Mouse (Mus musculus) forebrain, postnatal 0 days (tissue): ENCODE data around the gene Cdc37l1. TPM values are rescaled to one million over a fixed set of nuclear protein-coding genes. Genes with fewer than 3 reads are reported as not detected.

Experiments used
- ATAC-seq: fragments of 200-750 bp; cut with Nextera tagmentation; 2 replicates; pipeline ENCODE4 v1.8.0; 2017; ENCODE audit warnings: mild to moderate bottlenecking, moderate library complexity
- DNase-seq: peaks from one replicate; pipeline ENCODE4 v3.0.0-alpha.2; 2015
- H3K27ac ChIP-seq: fragments of 300-500 bp; sonication (generic); 2 replicates; pipeline ENCODE4 v1.5.1; 2014; ENCODE audit warnings: low read depth, mild to moderate bottlenecking, antibody characterized with exemption, low read length, moderate library complexity, mixed read lengths
- H3K27me3 ChIP-seq: fragments of 300-500 bp; sonication (generic); 2 replicates; pipeline ENCODE4 v1.6.1; 2014; ENCODE audit warnings: mild to moderate bottlenecking, low read length, mixed read lengths; ENCODE audit not compliant: insufficient read depth
- H3K36me3 ChIP-seq: fragments of 300-500 bp; sonication (generic); 2 replicates; pipeline ENCODE4 v1.6.1; 2014; ENCODE audit warnings: mild to moderate bottlenecking, moderate library complexity; ENCODE audit not compliant: insufficient read depth
- H3K4me1 ChIP-seq: fragments of 300-500 bp; sonication (generic); 2 replicates; pipeline ENCODE4 v1.6.1; 2014; ENCODE audit warnings: antibody characterized with exemption; ENCODE audit not compliant: insufficient read depth
- H3K4me2 ChIP-seq: fragments of 300-500 bp; sonication (generic); 2 replicates; pipeline ENCODE4 v1.6.1; 2014; ENCODE audit warnings: low read depth, mild to moderate bottlenecking, moderate library complexity
- H3K4me3 ChIP-seq: fragments of 300-500 bp; sonication (generic); 2 replicates; pipeline ENCODE4 v1.5.1; 2014; ENCODE audit warnings: low read depth, low read length, mixed read lengths
- H3K9ac ChIP-seq: fragments of 300-500 bp; sonication (generic); 2 replicates; pipeline ENCODE4 v1.6.1; 2014; ENCODE audit warnings: mild to moderate bottlenecking
- H3K9me3 ChIP-seq: fragments of 300-500 bp; sonication (generic); 2 replicates; pipeline ENCODE4 v1.6.1; 2016; ENCODE audit warnings: low read length
- CTCF ChIP-seq: sonication (generic); IDR thresholded peaks from 2 replicates; pipeline ENCODE4 v1.5.1; 2016; ENCODE audit warnings: antibody characterized with exemption, control low read depth, low read depth
- WGBS: fragments of 180-500 bp; shearing (Covaris S2); extraction: QIAGEN DNeasy Blood & Tissue Kit; methylation state at CpG from one replicate; pipeline ENCODE4 v1.1.7; 2014; 5-methylcytosine and 5-hydroxymethylcytosine counted together
- polyA plus RNA-seq: library from polyadenylated mRNA; unstranded; fragments of >200 nt; fragmentation: Nextera tagmentation; extraction: Ambion mirVana; gene quantifications from 2 replicates; pipeline ENCODE4 v1.2.1, GENCODE M21; 2015
- total RNA-seq: library from RNA; depleted of rRNA; stranded (reverse); fragments of >200 nt; gene quantifications from 2 replicates; pipeline ENCODE4 v1.2.3, GENCODE M21; 2014; rRNA removed

Cdc37l1 gene
- 57.8 and 78.9 TPM in 2 replicates for total RNA-seq
- 23.8 and 30.7 TPM in 2 replicates for polyA plus RNA-seq

- Histone ChIP-seq H3K4me3 (peak within 1 kb of the TSS; percentile 63), H3K4me2 (peak within 1 kb of the TSS; percentile 78), H3K36me3 (peaks cover 4% of the 10 kb centered on the region), H3K9ac (peak within 1 kb of the TSS; percentile 76), H3K4me1 (peaks cover 14% of the 10 kb centered on the region; the same call in 1 of the 2 replicates), H3K27me3 (no peaks in the 10 kb centered on the region), H3K27ac (peak within 1 kb of the TSS; percentile 79), H3K9me3 (no peaks in the 10 kb centered on the region)
- no peak for TF ChIP-seq CTCF
- peak; percentile 93 for DNase-seq
- WGBS: under 1% methylated on average over 36 of the region's 37 CpGs
- ATAC-seq: peak; percentile 95
Observed at GRCm38 (mm10) chr19:28990194-28990589, at the start of gene Cdc37l1. Gene Cdc37l1 (plus strand): TSS chr19:28990352.

- Histone ChIP-seq H3K4me2 (no peak overlapping the region), H3K27ac (no peak overlapping the region), H3K4me1 (no peaks in the 10 kb centered on the region), H3K27me3 (no peaks in the 10 kb centered on the region), H3K36me3 (no peaks in the 10 kb centered on the region), H3K9ac (no peak overlapping the region), H3K4me3 (no peak overlapping the region), H3K9me3 (no peaks in the 10 kb centered on the region)
- ATAC-seq: no peak
- no peak for TF ChIP-seq CTCF
- WGBS: 74% methylated on average over 4 of the region's 4 CpGs
- DNase-seq: no peak
Observed at GRCm38 (mm10) chr19:28941271-28941670, 48.9 kb upstream of the Cdc37l1 start.

- no peak for TF ChIP-seq CTCF
- ATAC-seq (no peak), DNase-seq (no peak)
Observed at GRCm38 (mm10) chr19:28946782-28947181, 43.4 kb upstream of the Cdc37l1 start.

GRCm38 (mm10) chr19:28947311-28947710 is 42.8 kb upstream of the Cdc37l1 start:
- ATAC-seq: no peak
- Histone ChIP-seq H3K9ac (no peak overlapping the region), H3K4me1 (no peaks in the 10 kb centered on the region), H3K27ac (no peak overlapping the region), H3K36me3 (no peaks in the 10 kb centered on the region), H3K4me3 (no peak overlapping the region), H3K27me3 (no peaks in the 10 kb centered on the region), H3K9me3 (no peaks in the 10 kb centered on the region), H3K4me2 (no peak overlapping the region)
- WGBS: 58% methylated on average over 2 of the region's 2 CpGs
- no peak for DNase-seq
- TF ChIP-seq CTCF: no peak

More at GRCm38 (mm10) chr19:28946782-28947181, 43.4 kb upstream of the Cdc37l1 start:
- H3K4me1 ChIP-seq: no peaks in the 10 kb centered on the region
- H3K4me2 ChIP-seq: no peak overlapping the region
- H3K27ac ChIP-seq: no peak overlapping the region
- no peak overlapping the region for H3K4me3 ChIP-seq
- H3K9ac ChIP-seq: no peak overlapping the region
- H3K27me3 ChIP-seq: no peaks in the 10 kb centered on the region
- H3K36me3 ChIP-seq: no peaks in the 10 kb centered on the region
- 47% methylated on average over 4 of the region's 4 CpGs for WGBS
- no peaks in the 10 kb centered on the region for H3K9me3 ChIP-seq

GRCm38 (mm10) chr19:28951251-28951650 is 38.9 kb upstream of the Cdc37l1 start:
- H3K9me3 ChIP-seq: no peaks in the 10 kb centered on the region
- DNase-seq (no peak), ATAC-seq (no peak)
- H3K4me2 ChIP-seq: no peak overlapping the region
- H3K27ac ChIP-seq: no peak overlapping the region
- no peaks in the 10 kb centered on the region for H3K4me1 ChIP-seq
- no peak for TF ChIP-seq CTCF
- 33% methylated on average over 5 of the region's 5 CpGs for WGBS
- no peak overlapping the region for H3K9ac ChIP-seq
- no peak overlapping the region for H3K4me3 ChIP-seq
- no peaks in the 10 kb centered on the region for H3K27me3 ChIP-seq
- no peaks in the 10 kb centered on the region for H3K36me3 ChIP-seq

GRCm38 (mm10) chr19:28963113-28963512 is 27.0 kb upstream of the Cdc37l1 start:
- Histone ChIP-seq H3K27ac (peak overlapping the region; percentile 87; the same call in 1 of the 2 replicates), H3K4me3 (0 out of 2 replicates have a peak overlapping the region, but pooled peaks have one; percentile 81), H3K9me3 (no peaks in the 10 kb centered on the region), H3K9ac (no peak overlapping the region), H3K4me2 (peak overlapping the region; percentile 89), H3K27me3 (no peaks in the 10 kb centered on the region), H3K36me3 (no peaks in the 10 kb centered on the region), H3K4me1 (peaks cover 6% of the 10 kb centered on the region)
- 17% methylated on average over 3 of the region's 3 CpGs for WGBS
- no peak; the same call in 1 of the 2 replicates for TF ChIP-seq CTCF
- peak; percentile 43 for DNase-seq
- peak; percentile 12; the same call in 1 of the 2 replicates for ATAC-seq

GRCm38 (mm10) chr19:28963513-28963841 is 26.7 kb upstream of the Cdc37l1 start:
- peak overlapping the region; percentile 89 for H3K4me2 ChIP-seq
- H3K9me3 ChIP-seq: no peaks in the 10 kb centered on the region
- no peak for DNase-seq
- TF ChIP-seq CTCF: no peak
- no peaks in the 10 kb centered on the region for H3K36me3 ChIP-seq
- no peaks in the 10 kb centered on the region for H3K27me3 ChIP-seq
- WGBS: 0% methylated on average over 4 of the region's 4 CpGs
- H3K9ac ChIP-seq: peak overlapping the region; percentile 88
- H3K27ac ChIP-seq: peak overlapping the region; percentile 87
- ATAC-seq: no peak
- H3K4me1 ChIP-seq: peaks cover 6% of the 10 kb centered on the region
- H3K4me3 ChIP-seq: peak overlapping the region; percentile 81
